Mouse (Mus musculus): ENCODE results near the gene Rasl11a.
"Not testable (repeated sequence)": the region's sequence is repeated elsewhere in the genome, so short reads cannot be mapped to it uniquely, and the experiment has no call there.

The Rasl11a gene

DNA sequence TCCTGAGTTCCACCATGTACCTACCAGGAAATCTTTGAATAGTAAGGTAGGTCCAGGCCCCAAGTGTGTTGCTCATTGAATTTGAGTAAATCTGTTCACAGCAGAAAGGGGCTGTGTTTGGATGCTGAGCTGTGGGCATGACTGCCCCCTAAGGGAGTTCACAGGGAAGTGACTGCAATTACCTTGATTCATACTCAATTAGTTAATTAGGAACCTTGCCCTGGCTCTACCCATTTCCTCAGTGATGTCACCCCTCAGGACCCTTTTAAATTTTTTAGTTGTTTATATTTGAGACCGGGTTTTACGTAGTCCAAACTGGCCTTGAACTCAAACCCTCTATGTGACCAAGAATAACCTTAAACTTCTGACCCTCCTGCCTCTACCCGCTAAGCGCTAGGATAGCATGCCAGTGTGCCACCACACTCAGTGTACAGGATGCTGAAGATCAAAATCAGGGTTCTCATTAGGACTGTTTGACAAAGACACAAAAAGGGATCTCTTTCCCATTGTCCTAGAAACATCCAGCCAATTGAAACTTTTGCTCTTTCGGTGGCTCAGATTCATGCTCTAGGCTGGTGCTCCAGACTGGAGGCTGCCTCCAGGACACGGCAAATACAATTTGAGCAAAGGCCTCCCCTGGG, 450 bp upstream of the Rasl11a start:
- peak; percentile 44 for DNase-seq (ENCODE audit: low read depth)

DNA sequence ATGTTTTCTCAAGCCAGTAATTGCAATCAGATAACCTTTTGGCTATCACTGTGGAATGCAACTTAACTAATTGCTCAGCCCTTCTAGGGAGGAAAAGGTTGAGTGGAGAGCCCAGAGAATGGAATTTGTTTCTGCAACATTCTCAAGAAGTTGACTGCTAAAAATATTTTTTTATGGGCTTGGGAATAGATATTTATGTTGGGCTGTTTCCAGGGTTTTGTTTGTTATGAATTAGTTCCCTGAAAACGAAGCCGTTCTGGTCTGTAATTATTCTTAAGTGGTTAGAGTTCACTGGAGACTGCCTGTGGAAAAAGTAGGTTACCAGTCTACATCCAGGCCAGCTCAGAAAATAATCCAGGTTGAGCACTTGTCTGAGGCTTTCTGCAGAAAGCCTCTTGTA, 1.6 kb downstream of the Rasl11a start:
- no peak for DNase-seq (ENCODE audit: low read depth)

DNA sequence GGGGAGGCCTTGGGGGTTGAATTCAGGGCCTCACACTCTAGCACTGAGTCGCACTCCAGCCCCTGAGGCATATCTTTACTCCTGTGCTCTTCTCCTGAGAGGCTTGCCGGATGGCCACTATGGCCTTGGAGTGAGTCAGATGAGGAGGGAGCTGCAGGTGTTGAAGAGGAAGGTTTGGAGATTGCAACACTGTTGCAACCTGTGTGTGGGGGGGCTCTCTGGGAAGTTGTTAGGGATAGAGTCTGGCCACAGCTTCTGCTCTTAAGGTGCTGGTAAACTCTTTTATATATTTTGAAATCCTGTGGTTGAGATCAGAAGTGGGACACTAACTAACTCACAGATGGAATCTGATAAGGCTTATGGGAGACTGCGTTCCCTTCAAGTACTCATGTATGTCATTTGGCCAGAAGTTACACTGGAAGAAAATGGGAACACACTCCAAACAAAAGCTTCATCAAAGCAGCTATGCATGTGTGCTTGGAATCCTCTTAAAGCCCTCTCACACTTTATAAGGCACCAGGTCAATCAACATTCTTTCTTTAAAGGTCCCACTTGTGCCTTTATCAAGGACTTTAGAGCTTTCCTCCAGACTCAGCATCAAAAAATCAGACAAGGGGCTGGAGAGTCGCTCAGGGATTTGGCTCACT, 4.2 kb downstream of the Rasl11a start:
- no peak for DNase-seq (ENCODE audit: low read depth)

DNA sequence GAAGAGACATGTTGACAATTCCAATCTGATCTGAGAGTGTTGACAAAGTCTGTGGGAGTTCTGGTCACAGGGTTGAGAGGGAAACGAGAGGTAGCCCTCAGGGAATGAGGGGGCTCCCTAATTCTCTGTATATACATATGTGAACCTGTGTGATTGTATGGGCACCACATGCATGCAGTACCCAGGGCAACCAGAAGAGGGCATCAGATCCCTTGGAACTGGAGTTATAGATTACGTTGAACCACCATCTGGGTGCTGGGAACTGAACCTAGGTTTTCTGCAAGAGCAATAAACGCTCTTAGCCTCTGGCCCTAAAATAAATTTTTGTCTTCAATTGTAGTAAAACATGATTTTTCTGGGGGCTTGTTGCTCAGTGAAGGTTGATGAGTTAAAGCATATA, 11.2 kb downstream of the Rasl11a start:
- peak; percentile 27 for DNase-seq (ENCODE audit: low read depth)

DNA sequence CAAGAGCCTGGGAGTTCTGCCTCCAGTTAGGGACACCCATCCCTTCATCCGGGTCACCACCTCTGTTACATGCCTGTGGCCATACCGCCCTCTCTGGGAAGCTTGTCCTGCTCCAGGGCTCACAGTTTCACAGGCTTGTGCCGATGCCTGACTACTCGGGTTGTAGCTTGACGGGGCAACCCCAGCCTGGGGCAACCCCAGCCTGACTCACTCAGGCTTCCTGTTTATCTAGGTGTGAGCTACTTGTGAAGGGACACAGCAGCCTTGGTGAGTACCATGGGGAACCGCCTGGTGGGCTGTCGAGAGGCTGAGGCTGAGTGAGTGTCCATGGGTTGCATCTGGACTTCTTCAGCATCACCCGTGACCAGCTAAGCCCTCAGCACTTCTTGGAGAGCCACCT, 12.7 kb downstream of the Rasl11a start:
- peak; percentile 83 for DNase-seq (ENCODE audit: low read depth)

DNA sequence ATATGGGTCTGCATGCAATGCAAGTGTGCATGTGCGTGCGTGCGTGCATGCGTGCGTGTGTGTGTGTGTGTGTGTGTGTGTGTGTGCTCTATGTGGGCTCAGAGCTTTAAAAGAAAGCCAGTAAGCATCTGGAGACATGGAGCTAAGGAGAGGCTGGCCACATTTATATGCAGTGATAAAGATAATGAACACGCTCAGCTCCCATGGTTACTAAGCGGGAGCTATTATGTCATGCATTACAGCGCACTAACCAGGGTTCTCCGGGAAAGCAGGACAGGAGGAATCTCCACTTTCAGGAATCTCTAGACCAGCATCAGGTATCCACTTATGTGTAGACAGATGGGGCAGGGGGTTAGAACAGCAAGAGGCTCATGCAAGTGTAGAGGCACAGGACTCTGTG, 13.9 kb downstream of the Rasl11a start:
- no peak for DNase-seq (ENCODE audit: low read depth)

DNA sequence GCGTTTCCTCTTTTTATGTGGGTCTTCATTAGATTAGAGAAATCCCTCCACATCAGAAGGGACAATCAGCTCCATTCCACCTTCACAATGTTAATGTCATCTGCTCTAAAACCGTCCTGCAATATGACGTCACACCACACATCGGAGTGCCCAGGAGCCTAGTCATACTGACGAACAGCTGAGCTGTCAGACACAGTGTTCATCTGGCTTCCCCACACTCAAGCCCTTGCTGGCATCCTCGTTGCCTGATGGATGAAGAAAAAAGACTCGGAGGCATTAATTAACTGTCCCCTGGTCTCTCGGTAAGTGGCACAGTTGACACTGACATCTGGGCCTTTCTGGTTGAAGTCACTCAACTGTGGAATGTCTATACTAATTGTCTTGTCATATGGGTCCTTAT, 14.4 kb downstream of the Rasl11a start:
- DNase-seq (ENCODE audit: low read depth): no peak

DNA sequence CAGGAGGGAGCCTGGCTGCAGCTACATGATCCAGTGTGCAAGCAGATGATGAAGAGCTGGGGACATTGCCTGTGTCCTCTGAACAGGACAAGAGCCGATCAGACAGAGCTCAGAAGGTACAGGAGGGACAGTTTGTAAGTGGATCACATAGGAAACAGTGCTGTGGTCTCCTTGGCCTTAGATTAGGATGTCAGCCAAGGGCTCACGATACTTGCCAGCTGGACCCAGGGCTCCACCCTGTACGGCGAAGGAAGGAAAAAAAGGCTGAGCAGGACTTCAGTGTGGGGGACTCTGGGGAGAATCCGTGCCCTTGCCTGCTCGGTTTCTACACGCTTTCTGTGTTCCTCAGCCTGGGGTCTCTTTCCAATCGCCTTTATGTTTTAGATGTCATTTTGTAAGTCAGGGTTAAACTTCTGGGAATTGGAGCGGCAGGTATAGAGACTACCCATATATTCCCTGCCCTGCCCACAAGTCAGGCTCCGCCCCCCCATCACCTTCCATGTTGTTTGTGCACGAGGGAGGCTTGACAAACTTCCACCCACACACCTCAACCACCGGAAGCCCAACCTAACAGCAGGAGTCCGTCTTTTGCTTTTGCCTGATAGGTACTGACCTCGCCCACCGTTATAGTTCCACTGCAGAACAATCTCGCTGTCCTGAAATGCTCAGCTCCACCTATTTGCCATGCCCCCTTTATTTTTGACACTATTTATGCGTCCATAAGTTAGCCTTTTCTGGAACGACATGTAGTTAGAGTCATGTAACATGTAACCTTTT, 15.5 kb downstream of the Rasl11a start:
- DNase-seq (ENCODE audit: low read depth): peak; percentile 67

DNA sequence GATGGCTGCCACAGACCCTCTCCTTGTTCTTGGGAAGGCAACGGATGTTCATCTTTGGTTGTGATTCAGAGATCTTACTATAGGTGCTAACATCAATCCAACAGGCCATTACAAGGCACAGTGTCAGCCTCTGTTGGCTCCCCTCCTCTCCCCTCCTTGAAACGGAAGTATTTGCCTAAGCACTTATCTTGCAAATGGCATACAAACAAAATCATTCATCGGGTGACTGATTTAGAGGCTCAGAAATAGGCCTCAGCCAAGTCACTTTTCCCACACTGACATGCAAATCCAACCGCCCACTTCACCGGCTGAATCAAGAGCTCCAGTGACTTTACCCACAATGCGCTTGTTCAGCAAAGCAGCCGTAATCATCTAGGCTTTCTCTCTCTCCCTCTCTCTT, 16.7 kb downstream of the Rasl11a start:
- peak; percentile 37 for DNase-seq (ENCODE audit: low read depth)

DNA sequence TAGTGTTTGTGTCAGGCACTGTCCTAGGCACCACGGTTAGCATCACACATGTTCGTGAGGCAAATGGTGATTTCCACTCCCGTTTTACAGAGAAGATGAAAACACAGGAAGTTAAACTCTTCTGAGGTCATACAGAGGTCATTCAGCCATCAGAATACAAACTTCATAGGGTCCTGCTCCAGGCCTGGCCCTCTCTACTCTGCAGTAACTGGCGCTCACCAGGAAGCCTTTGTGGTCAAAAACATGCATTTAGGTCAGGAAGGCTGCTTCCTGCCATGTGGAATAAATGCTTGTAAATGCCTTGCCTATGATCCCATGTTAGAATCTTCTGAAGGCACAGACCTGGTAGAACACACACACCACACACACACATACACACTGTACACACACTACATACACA, 20.6 kb downstream of the Rasl11a start:
- DNase-seq (ENCODE audit: low read depth): peak; percentile 68

DNA sequence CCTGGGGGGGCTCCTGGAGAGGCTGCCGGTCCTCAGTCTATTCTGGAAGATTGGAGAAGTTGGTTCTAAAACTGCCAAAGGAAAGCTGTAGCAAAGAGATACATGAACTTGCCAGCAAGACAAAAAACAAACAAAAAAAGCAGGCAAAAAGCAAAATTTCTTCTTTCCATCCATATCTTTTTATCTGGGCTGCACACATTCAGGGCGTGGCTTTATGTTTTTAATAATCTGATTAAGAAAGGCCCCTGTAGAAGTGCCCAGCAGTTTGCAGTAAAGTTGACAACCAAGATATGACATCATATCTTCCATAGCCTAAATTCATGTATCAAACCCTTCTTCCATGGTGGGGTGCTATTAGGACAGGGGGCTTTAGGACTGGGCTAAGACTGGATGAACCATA, 21.4 kb downstream of the Rasl11a start:
- DNase-seq (ENCODE audit: low read depth): peak; percentile 31

DNA sequence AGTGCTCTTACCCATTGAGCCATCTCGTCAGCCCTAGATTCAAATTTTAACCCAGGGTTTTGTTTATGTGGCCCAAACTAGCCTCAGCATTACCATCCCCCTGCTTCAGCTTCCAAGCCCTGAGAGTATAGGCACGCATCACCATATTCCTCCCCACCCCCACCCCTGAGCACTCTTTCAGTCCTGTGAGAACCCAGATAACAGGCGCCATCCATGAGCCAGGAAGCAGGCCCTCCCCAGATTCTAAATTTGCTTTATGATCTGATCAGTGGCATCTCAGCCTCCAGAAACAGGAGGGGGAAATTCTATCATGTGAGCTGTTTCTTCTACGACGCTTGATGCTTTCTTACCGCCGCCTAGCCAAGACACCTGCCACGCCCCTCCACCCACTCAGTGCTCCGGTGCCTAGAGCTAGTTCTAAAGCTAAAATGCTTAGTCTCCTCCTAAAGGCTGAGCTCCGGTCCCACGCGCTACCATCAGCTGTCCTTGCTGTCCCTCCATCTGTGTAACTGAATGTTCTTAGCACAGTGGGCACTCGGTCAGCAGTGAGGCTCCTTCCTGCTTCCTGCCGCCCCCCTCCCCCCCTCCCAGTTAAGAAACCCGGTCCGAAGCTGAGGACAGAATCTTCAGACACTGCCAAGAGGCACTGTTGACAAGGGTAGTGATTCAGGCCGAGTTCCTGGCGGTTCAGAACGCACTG, 22.5 kb downstream of the Rasl11a start:
- peak; percentile 89 for DNase-seq (ENCODE audit: low read depth)

DNA sequence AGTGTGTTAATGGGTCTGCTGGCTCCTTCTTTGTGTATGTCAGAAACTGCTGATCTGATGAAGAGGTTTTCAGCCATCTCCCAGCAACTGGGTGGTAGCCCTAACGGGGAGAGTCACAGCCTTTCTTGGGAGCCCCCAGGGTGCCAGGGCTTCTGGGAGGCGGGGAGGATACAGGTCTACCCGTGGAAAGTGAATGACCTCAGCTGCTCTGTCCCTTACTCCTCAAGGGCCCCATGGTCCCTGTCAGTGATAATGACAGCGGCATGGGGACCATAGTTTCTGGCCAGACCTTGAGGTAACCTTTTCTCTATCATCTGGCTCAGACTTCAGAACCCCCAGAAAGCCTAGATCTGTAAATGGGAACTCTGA, 23.1 kb downstream of the Rasl11a start:
- DNase-seq (ENCODE audit: low read depth): no peak

DNA sequence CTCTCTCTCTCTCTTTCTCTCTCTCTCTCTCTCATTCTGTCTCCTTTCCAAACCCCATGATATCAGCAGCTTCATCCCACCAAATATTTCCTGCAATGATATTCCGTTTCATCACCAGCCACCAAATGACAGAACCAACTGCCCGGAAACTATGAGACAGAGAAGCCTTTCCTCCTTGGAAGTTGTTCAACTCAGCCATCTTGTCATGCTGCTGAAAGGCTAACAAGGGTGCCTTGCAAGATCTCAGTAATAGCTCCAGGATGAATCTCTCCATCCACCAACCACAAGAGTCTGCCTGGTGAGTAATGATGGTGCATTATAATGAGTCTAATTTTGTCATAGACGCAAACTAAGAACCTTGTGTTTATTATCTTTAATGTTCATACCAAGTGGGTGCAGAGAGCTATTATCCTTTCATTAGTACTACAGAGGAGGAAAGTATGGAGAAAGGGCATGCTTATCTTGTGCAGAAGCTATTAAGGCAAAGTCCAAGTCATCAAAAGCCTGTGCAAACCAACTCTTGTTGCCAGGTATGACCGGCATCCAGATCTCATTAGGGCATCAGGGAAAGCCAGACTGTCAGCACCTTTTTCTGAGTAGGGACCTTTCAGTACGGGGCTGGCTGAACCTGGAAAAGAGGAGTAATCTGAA, 28.2 kb downstream of the Rasl11a start:
- no peak for DNase-seq (ENCODE audit: low read depth)

DNA sequence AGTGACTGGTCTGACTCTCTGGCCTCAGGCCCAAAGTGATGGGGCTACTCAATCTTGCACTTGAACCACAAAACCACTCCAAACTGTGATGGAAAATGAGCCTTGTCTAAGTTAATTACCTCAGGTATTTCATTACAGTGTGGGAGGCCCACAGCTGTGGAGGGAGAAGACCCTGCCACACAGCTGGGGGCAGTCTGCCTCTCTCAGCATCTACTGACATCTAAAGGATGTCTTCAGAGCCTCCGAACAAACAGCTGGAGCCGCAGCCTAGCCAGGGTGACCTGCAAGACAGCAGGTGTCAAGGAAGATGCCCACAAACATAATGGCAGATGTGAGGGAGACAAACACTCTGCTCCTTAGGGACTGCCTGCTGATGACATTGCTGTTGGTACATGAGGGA, 31.2 kb downstream of the Rasl11a start:
- no peak for DNase-seq (ENCODE audit: low read depth)

DNA sequence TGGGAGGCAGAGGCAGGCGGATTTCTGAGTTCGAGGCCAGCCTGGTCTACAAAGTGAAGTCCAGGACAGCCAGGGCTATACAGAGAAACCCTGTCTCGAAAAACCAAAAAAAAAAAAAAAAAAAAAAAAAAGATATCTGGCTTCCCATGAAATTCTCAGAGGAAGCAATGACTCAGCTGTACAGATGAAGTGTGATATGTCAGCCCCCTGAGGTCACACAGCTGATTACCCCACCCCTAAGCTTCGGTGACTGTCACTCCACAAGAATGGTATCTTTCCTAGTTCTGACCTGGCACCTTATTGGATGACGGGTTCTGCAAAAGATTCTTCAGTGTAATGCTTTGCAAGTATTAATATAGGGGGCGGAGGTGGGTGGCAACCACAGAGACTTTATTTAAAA, 33.0 kb downstream of the Rasl11a start:
- DNase-seq (ENCODE audit: low read depth): not testable (repeated sequence)

DNA sequence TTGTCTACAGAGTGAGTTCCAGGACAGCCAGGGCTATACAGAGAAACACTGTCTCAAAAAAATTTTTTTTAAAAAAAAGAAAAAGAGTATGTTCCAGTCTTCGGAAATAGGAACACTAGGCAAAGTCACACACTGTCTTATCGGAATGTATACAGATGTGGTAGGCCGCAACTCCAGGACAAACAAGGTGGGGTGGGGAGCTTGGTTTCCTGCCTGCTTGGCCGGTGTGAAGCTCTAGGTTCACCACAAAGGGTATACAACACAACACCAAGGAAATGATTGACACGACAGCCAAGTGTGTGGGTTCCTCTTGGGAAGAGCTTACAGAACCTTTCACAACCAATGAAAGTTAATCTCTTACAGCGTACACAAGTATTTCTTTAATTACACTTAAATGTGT, 37.4 kb downstream of the Rasl11a start:
- DNase-seq (ENCODE audit: low read depth): no peak

DNA sequence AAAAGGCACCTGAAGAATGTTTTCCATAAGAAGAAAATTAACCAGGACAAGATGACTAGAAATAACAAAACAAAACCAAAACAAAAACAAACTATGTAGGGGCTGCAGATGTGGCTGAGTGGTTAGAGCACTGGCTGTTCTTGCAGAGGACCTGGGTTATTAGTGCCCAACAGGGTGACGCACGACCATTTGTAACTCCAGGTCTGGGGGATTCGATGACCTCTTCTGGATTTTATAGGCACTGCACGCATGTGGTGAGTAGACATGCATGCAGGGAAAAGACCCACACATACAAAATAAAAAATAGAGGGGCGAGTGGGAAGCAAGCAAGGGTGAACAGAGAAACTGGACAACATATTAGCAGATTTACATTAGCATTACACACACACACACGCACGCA, 38.2 kb downstream of the Rasl11a start:
- no peak for DNase-seq (ENCODE audit: low read depth)

DNA sequence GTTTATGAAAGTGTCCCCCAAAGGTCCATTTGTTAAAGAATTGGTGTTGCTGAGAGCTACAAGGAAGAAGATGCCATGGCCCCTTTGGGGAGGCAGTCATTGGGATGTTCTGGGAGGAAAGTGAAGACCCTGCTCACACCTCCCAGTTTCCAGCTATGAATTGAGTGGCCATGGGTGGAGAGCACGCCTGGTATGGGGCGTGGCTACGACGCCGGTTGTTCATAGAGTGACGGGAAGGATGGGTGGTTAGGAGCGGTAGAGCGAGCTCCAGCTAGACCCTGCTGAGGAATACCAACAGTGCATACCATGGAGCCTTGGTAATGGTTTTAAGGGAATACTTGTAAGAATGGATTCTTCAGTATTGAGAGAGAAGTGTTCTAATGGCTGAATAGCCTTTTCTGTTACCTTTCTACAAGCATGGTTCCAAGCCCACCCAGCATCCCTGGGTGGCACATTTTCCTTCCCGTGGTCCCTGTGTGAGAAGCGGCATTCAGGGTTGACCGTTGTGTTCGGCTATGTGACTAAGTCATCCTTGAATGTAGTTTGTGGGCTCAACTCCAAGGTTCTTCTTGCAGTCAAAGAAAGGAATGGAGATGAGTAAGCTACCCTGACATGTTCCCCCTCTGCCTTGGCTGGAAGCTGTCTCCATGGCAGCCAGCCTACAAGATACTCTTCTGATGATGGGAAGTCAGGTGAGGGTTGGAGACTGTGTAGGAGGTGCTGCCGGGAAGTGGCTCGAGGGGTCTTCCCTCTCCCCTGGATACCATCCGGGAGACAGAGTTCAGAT, 38.8 kb downstream of the Rasl11a start:
- no peak for DNase-seq (ENCODE audit: low read depth)

DNA sequence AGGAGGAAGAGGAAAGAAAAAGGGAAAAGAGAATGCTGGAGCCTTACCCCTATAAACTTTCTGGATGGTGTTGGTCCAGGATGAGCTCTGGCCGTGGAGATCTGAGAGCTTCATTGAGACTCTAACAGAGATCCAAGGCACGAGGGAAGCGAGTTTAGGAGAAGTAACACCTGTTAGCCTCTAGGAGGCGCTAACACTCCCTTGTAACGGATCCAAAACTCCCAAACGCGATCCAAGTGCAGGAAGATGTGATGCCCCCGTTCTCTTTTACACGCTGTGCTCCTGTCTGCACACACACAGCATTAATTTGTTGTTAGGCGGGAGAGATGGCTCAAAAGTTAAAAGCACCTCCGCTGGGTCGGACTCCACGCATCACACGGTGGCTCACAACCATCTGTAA, 46.3 kb downstream of the Rasl11a start:
- DNase-seq (ENCODE audit: low read depth): peak; percentile 69

DNA sequence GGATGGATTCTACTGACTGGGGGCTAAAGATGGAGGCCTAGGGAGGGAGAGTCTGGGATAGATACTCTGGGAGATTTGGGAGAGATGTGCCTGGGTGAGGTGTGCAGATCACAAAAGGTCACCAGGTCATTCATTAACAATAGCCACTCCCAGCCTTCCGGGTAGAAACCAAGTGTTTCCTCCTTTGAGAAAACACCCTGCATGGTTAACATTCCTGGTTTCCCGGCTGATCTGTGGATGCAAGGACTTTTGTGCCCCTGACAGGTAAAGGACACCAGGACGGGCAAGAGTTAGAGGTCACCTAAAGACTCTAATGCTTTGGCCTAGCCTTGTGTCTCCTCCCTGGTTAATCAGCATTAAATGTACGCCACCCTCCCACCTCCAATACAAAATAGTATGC, 48.0 kb downstream of the Rasl11a start:
- DNase-seq (ENCODE audit: low read depth): no peak

Measured in induced T-regulatory cell, adult 2 months (primary cell).